Mouse (Mus musculus) CH12.LX (cell line): ENCODE results near the gene Sh3bp5.

Experiments used
- CHD1 ChIP-seq: IDR thresholded peaks from 2 replicates; pipeline ENCODE4 v1.6.1; 2012; ENCODE audit warnings: low read depth, low read length, improper control_type of control experiment, inconsistent platforms
- CTCF ChIP-seq, 2 experiments: IDR thresholded peaks in 1 of 2; conservative IDR thresholded peaks in 1 of 2; 2 replicates each; pipeline ENCODE4 v1.5.1; 2011 to 2012; ENCODE audit warnings: low read depth in 2 of 2, low read length in 2 of 2, improper control_type of control experiment in 1 of 2, inconsistent platforms in 1 of 2, mild to moderate bottlenecking in 1 of 2, moderate library complexity in 1 of 2
- E2F4 ChIP-seq: IDR thresholded peaks from 2 replicates; pipeline ENCODE4 v1.6.1; 2011; ENCODE audit warnings: low read depth, low read length, improper control_type of control experiment; ENCODE audit not compliant: insufficient replicate concordance
- EP300 ChIP-seq: IDR thresholded peaks from 2 replicates; pipeline ENCODE4 v1.6.1; 2011; ENCODE audit warnings: low read length, improper control_type of control experiment
- GABPA ChIP-seq: IDR thresholded peaks from 2 replicates; pipeline ENCODE4 v1.6.1; 2012; ENCODE audit warnings: low read depth, low read length, improper control_type of control experiment, inconsistent platforms; ENCODE audit not compliant: insufficient replicate concordance
- MAZ ChIP-seq: IDR thresholded peaks from 2 replicates; pipeline ENCODE4 v1.6.1; 2012; ENCODE audit warnings: low read depth, mild to moderate bottlenecking, inconsistent platforms, low read length, improper control_type of control experiment, moderate library complexity
- MEF2A ChIP-seq: IDR thresholded peaks from 2 replicates; pipeline ENCODE4 v1.6.1; 2014; ENCODE audit warnings: low read depth, mild to moderate bottlenecking, inconsistent platforms, low read length, improper control_type of control experiment, borderline replicate concordance
- POLR2A ChIP-seq: IDR thresholded peaks from 2 replicates; pipeline ENCODE4 v1.6.1; 2011; ENCODE audit warnings: low read depth, mild to moderate bottlenecking, improper control_type of control experiment, low read length
- SIN3A ChIP-seq: IDR thresholded peaks from 2 replicates; pipeline ENCODE4 v1.6.1; 2012; ENCODE audit warnings: low read length, improper control_type of control experiment, inconsistent platforms
- TBP ChIP-seq: conservative IDR thresholded peaks from 2 replicates; pipeline ENCODE4 v1.6.1; 2011; ENCODE audit warnings: low read depth, low read length, improper control_type of control experiment
- USF1 ChIP-seq: IDR thresholded peaks from 2 replicates; pipeline ENCODE4 v1.6.1; 2014; ENCODE audit warnings: low read depth, mild to moderate bottlenecking, inconsistent platforms, low read length, improper control_type of control experiment
- USF2 ChIP-seq: conservative IDR thresholded peaks from 2 replicates; pipeline ENCODE4 v1.6.1; 2011; ENCODE audit warnings: low read depth, low read length, improper control_type of control experiment
- ZC3H11A ChIP-seq: IDR thresholded peaks from 2 replicates; pipeline ENCODE4 v1.6.1; 2012; ENCODE audit warnings: low read depth, mild to moderate bottlenecking, inconsistent platforms, low read length, improper control_type of control experiment
- ZNF384 ChIP-seq: IDR thresholded peaks from 2 replicates; pipeline ENCODE4 v1.6.1; 2012; ENCODE audit warnings: low read depth, low read length, improper control_type of control experiment, inconsistent platforms

- TF ChIP-seq MAZ (0 out of 2 replicates have a peak, but pooled peaks have one; percentile 45), ZC3H11A (no peak), POLR2A (peak; percentile 18; the same call in 1 of the 2 replicates), GABPA (no peak), ZNF384 (no peak), E2F4 (no peak), CTCF (conservative IDR thresholded peaks at IDR 0.05 in 1 of 2, IDR thresholded peaks at IDR 0.05 in 1 of 2; ENCODE audit: low read depth in 2 of 2, low read length in 2 of 2) (no peak), CHD1 (no peak), USF1 (peak; percentile 36), MEF2A (no peak), TBP (no peak), SIN3A (0 out of 2 replicates have a peak, but pooled peaks have one; percentile 34), EP300 (peak; percentile 37; the same call in 1 of the 2 replicates), USF2 (no peak)
Observed at GRCm38 (mm10) chr14:31389421-31390147, 46.3 kb downstream of the Sh3bp5 start.
